ENCODE assay signal across 15 mouse cellular contexts in genomic region chr13:31101051-31101450, GRCm38 (mm10).
"Had no signal": no experiment of that assay in that cellular context is flagged by ENCODE, and none has a peak within 500 bp of the region (broad histone marks: within the 10 kb centered on the region; RNA-seq: fewer than 3 reads in every experiment).

No protein-coding gene starts in this region.

- H3K4me3 ChIP-seq: neural tube, embryonic 15.5 days; stomach, embryonic 15.5 days had no signal

- DNase-seq: retina, postnatal 1 day; right cerebral cortex, adult 18-20 months; right cerebral cortex, postnatal 14 days; right cerebral cortex, postnatal 25 days; right cerebral cortex, postnatal 4 days; spleen, adult 18-20 months; thymus, adult 18-20 months; thymus, adult 2 months; thymus, postnatal 14 days; thymus, postnatal 25 days; thymus, postnatal 36 days; thymus, postnatal 4 days had no signal

- H3K27ac ChIP-seq: neural tube, embryonic 15.5 days; stomach, embryonic 15.5 days; stomach, postnatal 0 days had no signal

- H3K4me1 ChIP-seq: neural tube, embryonic 15.5 days; stomach, embryonic 15.5 days had no signal

- H3K27me3 ChIP-seq: neural tube, embryonic 15.5 days; stomach, embryonic 15.5 days had no signal

- H3K9me3 ChIP-seq: neural tube, embryonic 15.5 days; stomach, embryonic 15.5 days had no signal

- H3K4me2 ChIP-seq: neural tube, embryonic 15.5 days; stomach, embryonic 15.5 days had no signal

- H3K9ac ChIP-seq: neural tube, embryonic 15.5 days; stomach, embryonic 15.5 days had no signal

- H3K36me3 ChIP-seq: neural tube, embryonic 15.5 days; stomach, embryonic 15.5 days had no signal
